Mouse (Mus musculus) forebrain, embryonic 16.5 days (tissue): ENCODE measurements around the gene Odf4. TPM values are rescaled to one million over a fixed set of nuclear protein-coding genes. Genes with fewer than 3 reads are reported as not detected.
A peak's percentile ranks its signal among the peaks of the same experiment; 100 is the strongest.
"Not testable (repeated sequence)": the region's sequence is repeated elsewhere in the genome, so short reads cannot be mapped to it uniquely, and the experiment has no call there.

Source experiments
- ATAC-seq: fragments of 200-750 bp; cut with Nextera tagmentation; 2 replicates; pipeline ENCODE4 v1.8.0; 2017; ENCODE audit warnings: mild to moderate bottlenecking, moderate library complexity
- H3K27ac ChIP-seq: fragments of 300-500 bp; sonication (generic); 2 replicates; pipeline ENCODE4 v1.5.1; 2014; ENCODE audit warnings: low read length, control low read depth
- H3K27me3 ChIP-seq: fragments of 300-500 bp; sonication (generic); replicated peaks from 2 replicates; pipeline ENCODE4 v1.6.1; 2014; ENCODE audit warnings: low read length; ENCODE audit not compliant: control insufficient read depth, insufficient read depth
- H3K36me3 ChIP-seq: fragments of 300-500 bp; sonication (generic); 2 replicates; pipeline ENCODE4 v1.6.1; 2014; ENCODE audit not compliant: control insufficient read depth, insufficient read depth
- H3K4me1 ChIP-seq: fragments of 300-500 bp; sonication (generic); replicated peaks from 2 replicates; pipeline ENCODE4 v1.6.1; 2014; ENCODE audit warnings: low read length; ENCODE audit not compliant: control insufficient read depth, insufficient read depth
- H3K4me2 ChIP-seq: fragments of 300-500 bp; sonication (generic); 2 replicates; pipeline ENCODE4 v1.6.1; 2014; ENCODE audit warnings: mild to moderate bottlenecking, low read length, control low read depth
- H3K4me3 ChIP-seq: fragments of 300-500 bp; sonication (generic); replicated peaks from 2 replicates; pipeline ENCODE4 v1.5.1; 2014; ENCODE audit warnings: mild to moderate bottlenecking, low read length, control low read depth
- H3K9ac ChIP-seq: fragments of 300-500 bp; sonication (generic); replicated peaks from 2 replicates; pipeline ENCODE4 v1.6.1; 2014; ENCODE audit warnings: low read depth, low read length, control low read depth
- H3K9me3 ChIP-seq: fragments of 300-500 bp; sonication (generic); 2 replicates; pipeline ENCODE4 v1.6.1; 2016; ENCODE audit warnings: low read length; ENCODE audit not compliant: control insufficient read depth
- WGBS: fragments of 180-500 bp; shearing (Covaris S2); extraction: QIAGEN DNeasy Blood & Tissue Kit; methylation state at CpG from one replicate; pipeline ENCODE4 v1.1.7; 2014; 5-methylcytosine and 5-hydroxymethylcytosine counted together
- polyA plus RNA-seq: library from polyadenylated mRNA; unstranded; fragments of >200 nt; fragmentation: Nextera tagmentation; extraction: Ambion mirVana; gene quantifications from 2 replicates; pipeline ENCODE4 v1.2.1, GENCODE M21; 2015

Odf4 gene
- polyA plus RNA-seq, result 0.35 TPM in 1 of 2 replicates, not detected in the other

- H3K27me3 ChIP-seq, result no peaks in the 10 kb centered on the region
- H3K4me2 ChIP-seq, result no peak within 1 kb of the TSS
- no peaks in the 10 kb centered on the region for H3K9me3 ChIP-seq
- no peaks in the 10 kb centered on the region for H3K36me3 ChIP-seq
- H3K27ac ChIP-seq, result no peak within 1 kb of the TSS
- 81% methylated on average over 3 of the region's 3 CpGs for WGBS
- H3K9ac ChIP-seq, result no peak within 1 kb of the TSS
- no peak for ATAC-seq
- H3K4me3 ChIP-seq, result no peak within 1 kb of the TSS
- H3K4me1 ChIP-seq, result no peaks in the 10 kb centered on the region
Measured at GRCm38 (mm10) chr11:68926981-68927380, at the start of gene Odf4. Gene Odf4, minus strand, starts transcription at chr11:68927081.

DNA sequence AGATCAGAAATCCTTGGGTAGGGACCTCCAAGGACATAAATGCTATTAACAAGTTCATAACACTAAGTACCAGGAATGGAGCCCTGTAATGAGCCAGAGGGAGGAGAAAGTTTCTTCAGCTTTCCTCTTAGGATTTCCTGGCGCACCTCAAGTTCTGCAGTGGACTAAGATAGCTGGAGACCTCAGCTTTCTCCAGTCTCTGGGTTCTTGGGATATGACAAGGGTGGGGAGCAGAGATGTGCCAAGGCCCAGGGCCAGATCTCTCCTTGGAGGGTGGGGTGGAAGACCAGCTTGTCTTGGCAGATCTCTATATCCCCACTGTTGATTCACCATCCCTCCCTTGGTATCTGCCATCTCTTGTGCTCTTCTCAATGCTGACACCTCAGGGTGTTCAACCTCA lies 48.7 kb upstream of the Odf4 start:
- Histone ChIP-seq H3K27me3 (no peaks in the 10 kb centered on the region), H3K4me2 (no peak overlapping the region), H3K9ac (no peak overlapping the region), H3K27ac (no peak overlapping the region), H3K4me3 (no peak overlapping the region), H3K36me3 (no peaks in the 10 kb centered on the region), H3K9me3 (no peaks in the 10 kb centered on the region), H3K4me1 (peaks cover 8% of the 10 kb centered on the region)
- ATAC-seq, result no peak
- WGBS, result 94% methylated on average over 1 of the region's 1 CpGs

GRCm38 (mm10) chr11:68975085-68975484 lies 48.2 kb upstream of the Odf4 start, which contains the start of gene Rangrf:
Gene Rangrf, minus strand, starts transcription at chr11:68975185.
- no peak within 1 kb of the TSS; the same call in 1 of the 2 replicates for H3K4me3 ChIP-seq
- no peak for ATAC-seq
- no peak within 1 kb of the TSS for H3K27ac ChIP-seq
- no peak within 1 kb of the TSS for H3K9ac ChIP-seq
- H3K4me2 ChIP-seq, result peak within 1 kb of the TSS; percentile 66
- peaks cover 8% of the 10 kb centered on the region for H3K4me1 ChIP-seq
- WGBS, result 86% methylated on average over 7 of the region's 7 CpGs
- H3K36me3 ChIP-seq, result no peaks in the 10 kb centered on the region
- no peaks in the 10 kb centered on the region for H3K27me3 ChIP-seq
- H3K9me3 ChIP-seq, result no peaks in the 10 kb centered on the region

DNA sequence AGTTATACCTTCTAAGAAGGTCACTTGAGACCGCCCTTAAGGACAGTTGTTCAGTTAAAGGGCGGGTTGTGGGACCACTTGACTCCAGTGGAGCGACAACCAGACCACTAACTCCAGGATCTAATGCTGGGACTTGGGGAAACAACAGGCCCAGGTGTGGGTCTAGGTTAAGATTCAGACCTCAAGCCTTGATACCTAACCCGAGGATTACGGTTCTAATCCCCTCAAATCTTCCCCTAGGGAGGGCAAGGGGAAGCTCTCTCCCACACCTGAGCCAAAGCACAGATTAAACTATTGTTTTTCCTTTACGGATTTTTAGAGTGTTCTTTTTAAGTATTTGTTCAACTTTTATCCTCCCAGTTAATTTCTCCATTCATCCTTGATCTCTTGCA lies 47.2 kb upstream of the Odf4 start:
- no peaks in the 10 kb centered on the region for H3K27me3 ChIP-seq
- H3K4me3 ChIP-seq, result peak overlapping the region; percentile 50
- no peak overlapping the region for H3K9ac ChIP-seq
- WGBS, result 21% methylated on average over 6 of the region's 6 CpGs
- H3K36me3 ChIP-seq, result no peaks in the 10 kb centered on the region
- no peak for ATAC-seq
- H3K9me3 ChIP-seq, result no peaks in the 10 kb centered on the region
- H3K4me2 ChIP-seq, result peak overlapping the region; percentile 66
- no peak overlapping the region for H3K27ac ChIP-seq
- peaks cover 8% of the 10 kb centered on the region for H3K4me1 ChIP-seq

- Histone ChIP-seq H3K4me2 (peak overlapping the region; percentile 66), H3K4me3 (peak overlapping the region; percentile 50), H3K9ac (0 out of 2 replicates have a peak overlapping the region, but pooled peaks have one; percentile 35)
- ATAC-seq, result peak; percentile 95
- H3K27me3 ChIP-seq, H3K27ac ChIP-seq, H3K9me3 ChIP-seq, H3K4me1 ChIP-seq, H3K36me3 ChIP-seq: not testable (repeated sequence)
- WGBS, result under 1% methylated on average over 37 of the region's 38 CpGs
Measured at GRCm38 (mm10) chr11:68973250-68974058, 46.6 kb upstream of the Odf4 start.

DNA sequence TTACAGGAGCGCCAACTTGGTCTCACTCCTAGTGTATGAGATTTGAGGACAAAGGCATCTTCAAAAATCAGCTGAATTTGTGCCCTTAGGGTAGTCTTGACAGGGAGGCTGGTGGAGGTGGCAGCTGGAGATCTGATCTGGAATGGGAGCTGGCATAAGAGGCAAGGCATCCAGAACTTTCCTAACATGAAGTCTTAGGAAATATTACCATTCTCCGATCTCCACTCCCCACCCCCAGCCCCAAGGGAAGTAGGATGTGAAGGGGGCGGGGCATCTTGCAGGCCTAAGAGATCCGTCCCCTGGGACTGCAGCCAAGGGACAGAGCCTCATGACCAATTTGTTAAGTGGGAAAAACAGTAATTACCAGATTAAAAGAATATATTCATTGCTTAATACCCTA lies 43.4 kb upstream of the Odf4 start:
- Histone ChIP-seq H3K4me3 (no peak overlapping the region), H3K27me3 (no peaks in the 10 kb centered on the region), H3K9ac (no peak overlapping the region), H3K9me3 (no peaks in the 10 kb centered on the region), H3K36me3 (no peaks in the 10 kb centered on the region), H3K27ac (no peak overlapping the region), H3K4me2 (no peak overlapping the region), H3K4me1 (peaks cover 17% of the 10 kb centered on the region)
- ATAC-seq, result no peak
- whole genome bisulfite sequencing, result 64% methylated on average over 4 of the region's 4 CpGs

GRCm38 (mm10) chr11:68968752-68969151 lies 41.9 kb upstream of the Odf4 start:
- Histone ChIP-seq H3K27ac (no peak overlapping the region), H3K27me3 (no peaks in the 10 kb centered on the region), H3K4me2 (no peak overlapping the region; the same call in 1 of the 2 replicates), H3K36me3 (no peaks in the 10 kb centered on the region), H3K9ac (no peak overlapping the region), H3K9me3 (no peaks in the 10 kb centered on the region), H3K4me3 (no peak overlapping the region), H3K4me1 (peaks cover 15% of the 10 kb centered on the region)
- no peak for ATAC-seq
- 84% methylated on average over 11 of the region's 11 CpGs for WGBS

GRCm38 (mm10) chr11:68967337-68968282 lies 40.7 kb upstream of the Odf4 start, which contains the start of gene Slc25a35:
Gene Slc25a35, plus strand, starts transcription at chr11:68968131.
- H3K4me3 ChIP-seq, result peak within 1 kb of the TSS; percentile 73
- WGBS, result under 1% methylated on average over 50 of the region's 50 CpGs
- peak; percentile 98 for ATAC-seq
- H3K36me3 ChIP-seq, result no peaks in the 10 kb centered on the region
- peaks cover 10% of the 10 kb centered on the region for H3K4me1 ChIP-seq
- no peaks in the 10 kb centered on the region for H3K27me3 ChIP-seq
- peak within 1 kb of the TSS; percentile 97 for H3K4me2 ChIP-seq
- no peak within 1 kb of the TSS for H3K27ac ChIP-seq
- H3K9me3 ChIP-seq, result no peaks in the 10 kb centered on the region
- H3K9ac ChIP-seq, result peak within 1 kb of the TSS; percentile 80

GRCm38 (mm10) chr11:68966554-68966953 lies 39.7 kb upstream of the Odf4 start:
- Histone ChIP-seq H3K9me3 (no peaks in the 10 kb centered on the region), H3K4me1 (peaks cover 9% of the 10 kb centered on the region), H3K4me3 (no peak overlapping the region), H3K9ac (no peak overlapping the region), H3K36me3 (no peaks in the 10 kb centered on the region), H3K4me2 (no peak overlapping the region), H3K27me3 (no peaks in the 10 kb centered on the region), H3K27ac (no peak overlapping the region)
- 58% methylated on average over 1 of the region's 1 CpGs for WGBS
- ATAC-seq, result no peak
